ENCODE assay signal across 8 mouse cellular contexts in the genomic region with DNA sequence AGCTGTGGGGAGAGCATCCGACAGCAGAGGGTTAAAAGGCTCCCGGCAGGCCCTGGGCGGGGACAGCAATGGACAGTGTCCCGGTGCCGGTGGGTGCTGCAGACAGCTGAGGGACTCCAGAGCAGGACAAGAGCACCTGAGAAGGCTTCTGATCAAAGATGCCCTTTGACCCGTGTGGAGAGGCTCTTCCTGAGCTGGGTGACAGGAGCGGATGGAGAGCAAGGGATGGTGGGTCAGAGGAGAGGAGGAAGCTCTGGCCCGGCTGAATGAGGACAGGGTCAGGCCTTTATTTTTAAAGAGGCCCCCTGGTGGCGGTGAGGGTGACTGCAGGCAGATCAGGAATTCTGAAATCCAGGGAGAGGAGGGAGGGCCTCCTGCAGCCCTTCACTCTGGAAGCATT. TPM values are rescaled to one million over a fixed set of nuclear protein-coding genes. Genes with fewer than 3 reads are reported as not detected.
DNase-seq lines count a peak whose midpoint lies in the region; ATAC-seq lines count a peak whose summit lies in the region.

No protein-coding gene starts in this region.

- DNase-seq in adipocyte (ENCODE audit: low spot score), result peak; percentile 79
- DNase-seq in embryo, embryonic 10 days (ENCODE audit: low spot score), result peak; percentile 83
- peak; percentile 81 for DNase-seq in gastrocnemius, postnatal 10 days
- peak; percentile 76 for DNase-seq in induced T-regulatory cell, adult 2 months (ENCODE audit: low read depth)
- peak; percentile 47 to 71 for DNase-seq in left cerebral cortex, adult 8-10 months (ENCODE audit: low spot score in 2 of 2)
- DNase-seq in right cerebral cortex, postnatal 10 days (ENCODE audit: low spot score in 2 of 2), result peak; percentile 86
- DNase-seq in yolk sac, embryonic 10.5 days (ENCODE audit: low spot score), result peak; percentile 85

- peak; percentile 74 for ATAC-seq in megakaryocyte progenitor cell, adult 5-6 weeks (replicated peaks; ENCODE audit: poor library complexity)

RNA-seq across cellular contexts. Expression of gene Triobp, which starts 4.9 kb away (rescaled TPM):
- 10 to 100 TPM; 65.1 to 76.8 TPM for total RNA-seq in gastrocnemius, postnatal 10 days (2021)
- total RNA-seq in left cerebral cortex, adult 8-10 months (2022), result 10 to 100 TPM; 10.8 to 16.3 (median 11.7) TPM
- 66.0 and 71.4 TPM in 2 replicates for total RNA-seq in megakaryocyte progenitor cell, adult 5-6 weeks (2015)
- total RNA-seq in megakaryocyte progenitor cell, adult 5-6 weeks (2017), result 20.7 and 26.0 TPM in 2 replicates

RNA-seq across cellular contexts. Expression of gene Nol12, which starts 7.9 kb away (rescaled TPM):
- 10 to 100 TPM; 27.1 to 30.7 TPM for total RNA-seq in gastrocnemius, postnatal 10 days (2021)
- 10 to 100 TPM; 35.8 to 43.5 (median 39.9) TPM for total RNA-seq in left cerebral cortex, adult 8-10 months (2022)
- 38.7 and 47.6 TPM in 2 replicates for total RNA-seq in megakaryocyte progenitor cell, adult 5-6 weeks (2015)
- total RNA-seq in megakaryocyte progenitor cell, adult 5-6 weeks (2017), result 19.9 and 25.2 TPM in 2 replicates

RNA-seq across cellular contexts. Expression of gene Lgals1, which starts 16.1 kb away (rescaled TPM):
- 100 to 1,000 TPM; 679 to 727 TPM for total RNA-seq in gastrocnemius, postnatal 10 days (2021)
- total RNA-seq in left cerebral cortex, adult 8-10 months (2022), result 10 to 100 TPM; 19.2 to 31.4 (median 26.5) TPM
- 480 and 550 TPM in 2 replicates for total RNA-seq in megakaryocyte progenitor cell, adult 5-6 weeks (2015)
- total RNA-seq in megakaryocyte progenitor cell, adult 5-6 weeks (2017), result 648 and 851 TPM in 2 replicates

RNA-seq across cellular contexts. Expression of gene Pdxp, which starts 28.9 kb away (rescaled TPM):
- total RNA-seq in gastrocnemius, postnatal 10 days (2021), result 10 to 100 TPM in 1 of 2 experiments, 1 to 10 TPM in 1; 9.4 to 10.1 TPM
- 100 to 1,000 TPM; 157 to 176 (median 166) TPM for total RNA-seq in left cerebral cortex, adult 8-10 months (2022)
- 9.5 and 12.8 TPM in 2 replicates for total RNA-seq in megakaryocyte progenitor cell, adult 5-6 weeks (2015)
- 5.0 and 8.8 TPM in 2 replicates for total RNA-seq in megakaryocyte progenitor cell, adult 5-6 weeks (2017)

RNA-seq across cellular contexts. Expression of gene Sh3bp1, which starts 43.1 kb away (rescaled TPM):
- 10 to 100 TPM in 1 of 2 experiments, 1 to 10 TPM in 1; 6.0 to 11.6 TPM for total RNA-seq in gastrocnemius, postnatal 10 days (2021)
- 10 to 100 TPM; 26.2 to 38.6 (median 32.2) TPM for total RNA-seq in left cerebral cortex, adult 8-10 months (2022)
- total RNA-seq in megakaryocyte progenitor cell, adult 5-6 weeks (2015), result 42.5 and 55.8 TPM in 2 replicates
- total RNA-seq in megakaryocyte progenitor cell, adult 5-6 weeks (2017), result 18.9 and 22.9 TPM in 2 replicates

Comparison
In these comparisons a context has a peak if more than half of its experiments do, and no peak if none do; other contexts are left out.
1. Peak in every context shown above with its lines: DNase-seq and ATAC-seq.
2. RNA of gene Lgals1, which starts 16.1 kb away (total RNA-seq): 480 to 851 TPM in megakaryocyte progenitor cell, adult 5-6 weeks and 679 to 727 TPM in gastrocnemius, postnatal 10 days; 19.2 to 31.4 TPM in left cerebral cortex, adult 8-10 months; every median in the first group is over 10 times any median in the second.